In the genomic region with DNA sequence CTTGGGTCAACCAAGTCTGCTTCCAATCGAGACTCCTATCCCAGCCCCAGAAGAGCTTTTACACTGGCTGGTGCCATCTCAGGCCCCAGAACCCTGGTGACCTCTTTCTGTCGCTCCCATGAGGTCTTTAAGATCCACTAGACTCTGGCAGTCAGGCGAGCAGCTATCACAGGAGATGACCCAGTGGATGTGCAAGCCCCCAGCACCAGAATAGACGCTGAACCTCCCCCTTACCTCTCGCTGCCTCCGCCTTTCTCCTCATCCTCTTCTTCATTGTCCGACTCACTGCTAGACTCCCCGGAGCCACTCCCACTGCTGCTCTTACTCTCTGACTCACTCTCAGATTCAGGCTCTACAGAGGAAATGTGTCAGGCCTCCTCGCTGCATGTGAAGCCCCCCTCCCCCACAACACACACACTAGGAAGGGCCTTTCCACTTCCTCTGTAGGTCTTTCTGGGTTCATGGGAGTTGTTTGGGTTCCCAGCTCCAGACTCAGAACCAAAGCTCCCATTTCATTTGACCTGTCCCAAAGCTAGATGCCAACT, we compare ENCODE assay signal across 15 mouse cellular contexts. TPM values are rescaled to one million over a fixed set of nuclear protein-coding genes. Genes with fewer than 3 reads are reported as not detected.
"Had no signal": no experiment of that assay in that cellular context is flagged by ENCODE, and none has a peak within 500 bp of the region (broad histone marks: within the 10 kb centered on the region; RNA-seq: fewer than 3 reads in every experiment).

No protein-coding gene starts in this region.

- H3K4me1 ChIP-seq: limb, embryonic 15.5 days; liver, embryonic 12.5 days; neural tube, embryonic 13.5 days had no signal

- H3K4me3 ChIP-seq: layer of hippocampus, adult 2 months; limb, embryonic 15.5 days; liver, embryonic 12.5 days; neural tube, embryonic 13.5 days had no signal

- H3K27ac ChIP-seq: kidney, postnatal 0 days; layer of hippocampus, adult 2 months; limb, embryonic 15.5 days; liver, embryonic 12.5 days; neural tube, embryonic 13.5 days had no signal

- H3K36me3 ChIP-seq: limb, embryonic 15.5 days; liver, embryonic 12.5 days had no signal

- ATAC-seq: liver, embryonic 12.5 days; midbrain, embryonic 16.5 days had no signal

- H3K4me2 ChIP-seq: limb, embryonic 15.5 days; liver, embryonic 12.5 days; lung, embryonic 14.5 days; midbrain, embryonic 11.5 days; neural tube, embryonic 13.5 days had no signal

- H3K9ac ChIP-seq: limb, embryonic 15.5 days; liver, embryonic 12.5 days; lung, embryonic 14.5 days; neural tube, embryonic 13.5 days had no signal

- H3K9me3 ChIP-seq: limb, embryonic 15.5 days; liver, embryonic 12.5 days; neural tube, embryonic 13.5 days had no signal

- DNase-seq: kidney, adult 8-10 months; kidney, postnatal 4 days; lung, embryonic 14.5 days; lung, postnatal 10 days; right cerebral cortex, postnatal 25 days had no signal

RNA-seq across cellular contexts. Expression of a gene that starts 9.7 kb away (rescaled TPM):
- polyA plus RNA-seq: liver, embryonic 16.5 days had no signal

RNA-seq across cellular contexts. Expression of a gene that starts 33.1 kb away (rescaled TPM):
- polyA plus RNA-seq: kidney, postnatal 0 days; limb, embryonic 11.5 days; limb, embryonic 15.5 days; liver, embryonic 12.5 days; liver, embryonic 16.5 days; lung, embryonic 14.5 days; midbrain, embryonic 11.5 days; midbrain, embryonic 16.5 days; neural tube, embryonic 13.5 days; stomach, embryonic 14.5 days had no signal
